Mouse (Mus musculus) testis, postnatal 10 days (tissue): Measurements from ENCODE around the gene Disp1.

ENCODE experiments used
- DNase-seq: peaks from one replicate; pipeline ENCODE4 v3.0.0; 2021; ENCODE audit warnings: low spot score

Disp1 gene

GRCm38 (mm10) chr1:183039881-183040708, 181.2 kb downstream of the Disp1 start:
- no peak for DNase-seq

- DNase-seq = no peak
Observed at GRCm38 (mm10) chr1:183039404-183039803, 181.9 kb downstream of the Disp1 start.
